7 mouse cellular contexts compared by ENCODE assay signal in the genomic region with DNA sequence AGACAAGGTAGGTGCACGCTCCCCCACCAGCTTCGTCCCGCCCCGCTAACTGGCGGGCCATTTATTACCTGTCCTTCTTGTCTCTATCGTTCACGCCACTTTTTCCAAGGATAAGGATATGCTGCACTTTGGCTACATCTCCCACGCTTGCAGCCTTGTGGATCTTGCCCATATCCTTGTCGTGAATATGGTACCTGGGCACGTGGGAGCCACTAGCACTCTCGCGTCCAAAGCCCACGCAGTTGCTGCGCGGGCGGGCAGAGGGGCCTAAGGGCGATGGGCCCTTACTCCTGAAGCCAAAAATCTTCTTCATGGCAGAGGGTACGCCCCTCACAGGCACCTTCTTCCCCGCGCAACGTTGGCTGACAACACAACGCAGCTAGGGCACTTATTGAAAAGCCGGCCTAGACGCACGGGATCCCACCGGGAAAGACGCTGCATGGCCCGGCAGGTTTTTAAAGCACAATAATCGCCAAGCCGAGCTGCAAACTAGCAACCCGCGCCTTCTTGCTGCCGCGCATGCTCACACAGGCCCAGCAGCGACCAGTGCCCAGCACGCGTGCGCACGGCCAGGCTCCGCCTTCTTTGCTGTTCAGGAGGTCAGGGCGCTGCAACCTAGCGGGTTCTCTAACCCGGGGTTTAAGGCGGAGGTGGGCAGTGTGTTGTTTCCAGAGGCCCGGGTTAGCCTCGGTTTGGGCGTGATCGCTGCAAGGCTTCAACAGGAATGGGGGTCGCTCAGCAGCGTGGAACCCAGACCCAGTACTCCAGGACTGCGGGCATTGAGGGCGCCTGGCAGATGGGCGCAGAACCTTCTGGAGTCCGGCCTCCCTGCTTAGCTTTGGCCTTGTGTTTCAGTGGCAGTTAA. TPM values are rescaled to one million over a fixed set of nuclear protein-coding genes. Genes with fewer than 3 reads are reported as not detected.
DNase-seq lines count a peak whose midpoint lies in the region; ATAC-seq lines count a peak whose summit lies in the region.

A gene (minus strand): TSS at position 482 of the 865 bp plus-strand sequence.

- no peaks in the 10 kb centered on the region for H3K27me3 ChIP-seq in embryonic facial prominence, embryonic 12.5 days
- no peaks in the 10 kb centered on the region for H3K27me3 ChIP-seq in limb, embryonic 11.5 days (ENCODE audit: control insufficient read depth, insufficient read depth, low read length)
- no peaks in the 10 kb centered on the region for H3K27me3 ChIP-seq in midbrain, embryonic 14.5 days (ENCODE audit: control insufficient read depth, insufficient read depth, low read length)

- DNase-seq in adrenal gland, postnatal 25 days, result peak; percentile 96
- peak; percentile 99 for DNase-seq in heart, adult 11 months
- DNase-seq in kidney, adult 18-20 months, result peak; percentile 95
- DNase-seq in limb, embryonic 11.5 days (ENCODE audit: low spot score), result peak; percentile 94
- peak; percentile 96 for DNase-seq in midbrain, embryonic 14.5 days
- DNase-seq in spleen, adult 18-20 months, result peak; percentile 84 to 91

- peak within 1 kb of the TSS; percentile 77 for H3K9ac ChIP-seq in embryonic facial prominence, embryonic 12.5 days
- H3K9ac ChIP-seq in limb, embryonic 11.5 days (ENCODE audit: low read length), result peak within 1 kb of the TSS; percentile 78
- peak within 1 kb of the TSS; percentile 79 for H3K9ac ChIP-seq in midbrain, embryonic 14.5 days (replicated peaks; ENCODE audit: low read length)

- H3K4me2 ChIP-seq in embryonic facial prominence, embryonic 12.5 days (replicated peaks), result peak within 1 kb of the TSS; percentile 74
- peak within 1 kb of the TSS; percentile 61 for H3K4me2 ChIP-seq in limb, embryonic 11.5 days (ENCODE audit: low read depth, severe bottlenecking)
- peak within 1 kb of the TSS; percentile 93 for H3K4me2 ChIP-seq in midbrain, embryonic 14.5 days (ENCODE audit: low read length)

- H3K36me3 ChIP-seq in embryonic facial prominence, embryonic 12.5 days, result peaks cover 19% of the 10 kb centered on the region
- H3K36me3 ChIP-seq in limb, embryonic 11.5 days (ENCODE audit: control insufficient read depth, insufficient read depth, low read length), result peaks cover 7% of the 10 kb centered on the region; the same call in 1 of the 2 replicates
- H3K36me3 ChIP-seq in midbrain, embryonic 14.5 days (ENCODE audit: control insufficient read depth, insufficient read depth, low read length), result peaks cover 20% of the 10 kb centered on the region

- H3K27ac ChIP-seq in embryonic facial prominence, embryonic 12.5 days, result peak within 1 kb of the TSS; percentile 78
- peak within 1 kb of the TSS; percentile 43 for H3K27ac ChIP-seq in limb, embryonic 11.5 days (replicated peaks; ENCODE audit: low read depth, low read length)
- peak within 1 kb of the TSS; percentile 81 for H3K27ac ChIP-seq in midbrain, embryonic 14.5 days (replicated peaks; ENCODE audit: low read depth, low read length)

- H3K9me3 ChIP-seq in embryonic facial prominence, embryonic 12.5 days, result no peaks in the 10 kb centered on the region
- H3K9me3 ChIP-seq in limb, embryonic 11.5 days (ENCODE audit: control insufficient read depth, low read length), result no peaks in the 10 kb centered on the region
- no peaks in the 10 kb centered on the region for H3K9me3 ChIP-seq in midbrain, embryonic 14.5 days (ENCODE audit: control insufficient read depth, low read length)

- 0 out of 2 replicates have a peak, but pooled peaks cover 14% of the 10 kb centered on the region for H3K4me1 ChIP-seq in embryonic facial prominence, embryonic 12.5 days
- no peaks in the 10 kb centered on the region for H3K4me1 ChIP-seq in limb, embryonic 11.5 days (ENCODE audit: control insufficient read depth, insufficient read depth, low read length)
- peaks cover 13% of the 10 kb centered on the region; the same call in 1 of the 2 replicates for H3K4me1 ChIP-seq in midbrain, embryonic 14.5 days (ENCODE audit: control insufficient read depth, insufficient read depth, low read length)

- peak within 1 kb of the TSS; percentile 59 for H3K4me3 ChIP-seq in embryonic facial prominence, embryonic 12.5 days
- H3K4me3 ChIP-seq in limb, embryonic 11.5 days (ENCODE audit: low read depth, low read length), result peak within 1 kb of the TSS; percentile 63
- H3K4me3 ChIP-seq in midbrain, embryonic 14.5 days (replicated peaks; ENCODE audit: low read depth, low read length), result peak within 1 kb of the TSS; percentile 78

- WGBS in embryonic facial prominence, embryonic 12.5 days, result 6% methylated on average over 54 of the region's 54 CpGs
- 5% methylated on average over 54 of the region's 54 CpGs for WGBS in limb, embryonic 11.5 days
- WGBS in midbrain, embryonic 14.5 days, result 4% methylated on average over 54 of the region's 54 CpGs

- ATAC-seq in embryonic facial prominence, embryonic 12.5 days (ENCODE audit: insufficient number of reproducible peaks, insufficient read depth, low FRiP score, low TSS enrichment), result peak; percentile 95
- ATAC-seq in limb, embryonic 11.5 days (ENCODE audit: insufficient number of reproducible peaks, low FRiP score, low TSS enrichment, low read depth), result peak; percentile 95
- peak; percentile 97 for ATAC-seq in midbrain, embryonic 14.5 days (ENCODE audit: low FRiP score, low TSS enrichment)

RNA-seq across cellular contexts. Expression of the gene that starts here (rescaled TPM):
- 5.5 and 6.8 TPM in 2 replicates for total RNA-seq in adrenal gland, postnatal 25 days (2021)
- polyA plus RNA-seq in embryonic facial prominence, embryonic 12.5 days (2016; fragmentation: Nextera tagmentation; extraction: Ambion mirVana), result 16.9 and 17.1 TPM in 2 replicates
- 19.7 and 20.8 TPM in 2 replicates for polyA plus RNA-seq in limb, embryonic 11.5 days (2014; fragmentation: Nextera tagmentation; extraction: Ambion mirVana)
- polyA plus RNA-seq in midbrain, embryonic 14.5 days (2014; fragmentation: Nextera tagmentation; extraction: Ambion mirVana), result 12.4 and 13.5 TPM in 2 replicates

Comparison
In these comparisons a context has a peak if more than half of its experiments do, and no peak if none do; other contexts are left out.
1. Peak in every context shown above with its lines: DNase-seq, ATAC-seq, H3K4me3 ChIP-seq and H3K27ac ChIP-seq.